Mouse (Mus musculus): ENCODE results near the gene Trim61.
"Not testable (repeated sequence)": the region's sequence is repeated elsewhere in the genome, so short reads cannot be mapped to it uniquely, and the experiment has no call there.

- TF ChIP-seq GATA1, TAL1 (IDR thresholded peaks at IDR 0.05; ENCODE audit: low read length): not testable (repeated sequence)
Measured at GRCm38 (mm10) chr8:65007616-65008015, 10.7 kb downstream of the Trim61 start.

Measured in erythroblast, embryonic 14.5 days (primary cell).